Comparison of ENCODE assay signal across 20 mouse cellular contexts in genomic region chr16:41748759-41749158, GRCm38 (mm10).
"Had no signal": no experiment of that assay in that cellular context is flagged by ENCODE, and none has a peak within 500 bp of the region (broad histone marks: within the 10 kb centered on the region; RNA-seq: fewer than 3 reads in every experiment).

No protein-coding gene starts in this region.

- DNase-seq: kidney, adult 8-10 months; kidney, postnatal 25 days; layer of hippocampus, adult 9-11 months; liver; lung, adult 18-20 months; lung, postnatal 10 days; lung, postnatal 36 days; thymus, postnatal 25 days had no signal

- H3K27me3 ChIP-seq: limb, embryonic 13.5 days; liver, embryonic 12.5 days; liver, embryonic 15.5 days; lung, embryonic 15.5 days; megakaryocyte, embryonic 14.5 days; midbrain, embryonic 13.5 days; neural tube, embryonic 13.5 days had no signal

- H3K9ac ChIP-seq: limb, embryonic 13.5 days; liver, embryonic 12.5 days; liver, embryonic 15.5 days; lung, embryonic 15.5 days; midbrain, embryonic 13.5 days; neural tube, embryonic 13.5 days had no signal

- H3K9me3 ChIP-seq: limb, embryonic 10.5 days; limb, embryonic 13.5 days; liver, embryonic 12.5 days; liver, embryonic 15.5 days; lung, embryonic 15.5 days; midbrain, embryonic 10.5 days; midbrain, embryonic 13.5 days; neural tube, embryonic 13.5 days had no signal

- H3K4me1 ChIP-seq: liver, embryonic 12.5 days; liver, embryonic 15.5 days; lung, embryonic 15.5 days; megakaryocyte, embryonic 14.5 days; midbrain, embryonic 10.5 days; midbrain, embryonic 13.5 days had no signal

- H3K27ac ChIP-seq: layer of hippocampus, adult 2 months; limb, embryonic 10.5 days; limb, embryonic 13.5 days; liver, embryonic 12.5 days; liver, embryonic 15.5 days; lung, embryonic 15.5 days; midbrain, embryonic 10.5 days; midbrain, embryonic 13.5 days; neural tube, embryonic 13.5 days had no signal

- H3K4me2 ChIP-seq: limb, embryonic 13.5 days; liver, embryonic 12.5 days; liver, embryonic 15.5 days; lung, embryonic 15.5 days; midbrain, embryonic 13.5 days; neural tube, embryonic 13.5 days had no signal

- H3K4me3 ChIP-seq: layer of hippocampus, adult 2 months; limb, embryonic 10.5 days; limb, embryonic 13.5 days; liver, embryonic 12.5 days; liver, embryonic 15.5 days; lung, embryonic 15.5 days; megakaryocyte, embryonic 14.5 days; midbrain, embryonic 10.5 days; midbrain, embryonic 13.5 days; myocyte; neural tube, embryonic 13.5 days had no signal

- ATAC-seq: liver, embryonic 12.5 days; midbrain, embryonic 13.5 days; midbrain, embryonic 16.5 days had no signal

- H3K36me3 ChIP-seq: limb, embryonic 10.5 days; limb, embryonic 13.5 days; liver, embryonic 12.5 days; liver, embryonic 15.5 days; lung, embryonic 15.5 days; midbrain, embryonic 10.5 days; midbrain, embryonic 13.5 days; neural tube, embryonic 13.5 days had no signal
